Mouse (Mus musculus): ENCODE measurements around the gene Steap4.
"Not testable (repeated sequence)": the region's sequence is repeated elsewhere in the genome, so short reads cannot be mapped to it uniquely, and the experiment has no call there.

Steap4 gene

GRCm38 (mm10) chr5:7960176-7960575 is at the start of gene Steap4:
Gene Steap4 (plus strand): TSS chr5:7960457.
- peak in 1 of 2 experiments; percentile 15 for DNase-seq

DNA sequence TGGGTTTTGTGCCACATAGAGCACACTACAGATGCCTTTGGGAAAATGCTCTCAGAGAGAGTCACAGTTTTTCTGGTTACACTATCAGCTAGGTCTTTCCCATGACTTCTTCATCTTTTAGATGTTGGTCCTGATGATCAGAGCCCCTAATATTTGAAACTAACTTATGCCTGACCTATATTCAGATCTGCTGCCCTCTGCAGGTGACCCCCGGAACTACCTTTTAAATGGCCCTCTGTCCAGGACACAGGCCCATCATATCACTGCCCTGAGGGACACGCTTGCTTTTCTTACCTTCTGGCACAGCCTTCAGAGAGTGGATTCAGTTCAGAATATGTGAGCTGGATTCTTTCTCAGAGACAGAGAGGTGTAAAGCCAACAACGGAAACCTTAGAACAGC is 48.3 kb upstream of the Steap4 start:
- no peak for DNase-seq

GRCm38 (mm10) chr5:7917501-7918295 is 42.6 kb upstream of the Steap4 start:
- no peak for DNase-seq

DNA sequence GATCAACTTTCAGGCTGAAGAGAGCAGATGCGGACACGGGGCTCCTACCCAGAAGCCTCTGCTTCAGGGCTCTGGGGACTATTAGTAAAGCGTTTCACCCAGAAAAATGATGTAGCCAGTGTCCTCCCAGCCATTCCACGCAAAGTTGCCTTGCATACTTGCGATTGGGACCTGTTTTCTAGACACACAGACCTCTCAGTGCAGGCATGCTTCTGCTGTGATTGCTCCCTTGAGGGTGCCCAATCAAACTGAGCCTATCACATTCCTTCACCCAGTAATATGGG is 42.0 kb upstream of the Steap4 start:
- no peak for DNase-seq

DNA sequence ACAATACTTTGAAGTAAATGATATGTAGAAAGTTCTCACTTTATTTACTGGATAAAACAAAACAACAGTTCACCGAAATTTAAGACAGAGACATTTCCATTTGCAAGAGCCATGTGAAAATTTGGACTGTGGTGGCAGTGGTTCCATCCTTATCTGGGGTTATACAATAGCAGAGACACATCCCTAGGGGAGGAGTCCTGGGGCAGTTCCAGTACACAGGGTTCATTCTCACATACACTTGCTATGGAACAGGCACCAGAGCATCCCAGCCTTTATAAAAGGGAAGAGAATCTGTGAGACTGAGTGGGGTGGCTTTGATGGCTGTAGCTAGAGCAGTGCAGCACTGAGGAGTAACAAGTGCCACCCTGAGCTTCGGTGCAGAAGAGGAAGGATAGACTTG is 40.6 kb upstream of the Steap4 start:
- DNase-seq = no peak

- no peak for DNase-seq
These were observed 37.5 kb upstream of the Steap4 start for GRCm38 (mm10) chr5:7922751-7923150.

GRCm38 (mm10) chr5:7923666-7924065 is 36.6 kb upstream of the Steap4 start:
- DNase-seq = no peak

DNA sequence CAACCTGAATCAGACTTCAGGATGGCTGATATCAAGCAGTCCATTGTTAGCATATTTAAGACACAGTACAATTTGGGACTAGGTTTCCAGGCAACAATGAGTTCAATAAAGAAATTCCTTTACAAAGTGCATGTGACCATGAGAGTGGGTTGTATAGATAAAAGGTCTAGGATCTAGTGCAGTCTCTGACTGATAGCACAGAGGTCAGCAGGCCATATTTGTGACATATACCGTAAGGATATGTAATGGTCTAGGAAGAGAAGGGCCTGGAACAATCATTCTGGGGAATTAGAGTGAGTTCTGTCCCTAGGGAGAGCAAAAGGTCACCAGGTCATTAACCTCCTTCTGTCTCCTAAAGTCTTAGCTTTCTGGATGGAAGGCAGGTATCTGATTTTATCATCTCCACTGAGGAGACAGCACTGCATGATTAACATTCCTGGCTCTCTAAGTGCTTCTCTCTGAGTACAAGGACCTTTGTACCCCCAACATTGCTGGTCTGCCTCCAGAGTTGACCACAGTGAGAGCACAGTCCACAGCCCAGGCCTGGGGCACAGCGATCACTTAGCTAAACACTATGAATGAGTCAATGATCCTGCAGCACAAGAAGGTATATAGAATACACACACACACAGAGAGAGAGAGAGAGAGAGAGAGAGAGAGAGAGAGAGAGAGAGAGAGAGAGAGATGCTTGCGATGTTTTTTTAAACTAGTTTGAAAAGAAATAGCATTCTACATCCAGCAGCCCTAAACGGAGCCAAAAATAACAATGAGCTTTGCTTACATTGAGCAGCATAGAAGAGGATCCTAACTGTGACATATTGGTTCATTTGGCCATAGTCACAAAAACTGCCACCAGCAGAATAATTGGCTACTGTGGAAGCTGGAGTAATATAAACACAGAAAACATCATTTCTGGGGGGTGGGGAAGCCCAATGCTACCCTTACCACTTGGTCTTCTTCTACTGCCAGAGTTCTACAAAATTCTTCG is 27.7 kb upstream of the Steap4 start:
- peak; percentile 30 to 39 for DNase-seq

DNA sequence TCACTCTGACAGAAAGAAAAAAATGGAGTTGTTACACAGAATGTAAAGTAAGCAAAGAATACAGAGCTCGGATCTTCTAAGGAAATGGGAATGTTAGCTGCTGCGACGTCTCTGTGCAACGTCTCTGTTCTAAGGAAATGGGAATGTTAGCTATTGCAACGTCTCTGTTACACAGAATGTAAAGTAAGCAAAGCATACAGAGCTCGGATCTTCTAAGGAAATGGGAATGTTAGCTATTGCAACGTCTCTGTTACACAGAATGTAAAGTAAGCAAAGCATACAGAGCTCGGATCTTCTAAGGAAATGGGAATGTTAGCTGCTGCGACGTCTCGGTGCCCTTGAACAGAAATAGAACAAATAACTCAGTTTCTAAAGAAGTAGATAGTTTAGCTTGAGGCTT is 26.8 kb upstream of the Steap4 start:
- DNase-seq = not testable (repeated sequence)

GRCm38 (mm10) chr5:7933933-7934675 is 26.2 kb upstream of the Steap4 start:
- no peak for DNase-seq

- no peak for DNase-seq
These were observed 5.4 kb upstream of the Steap4 start for GRCm38 (mm10) chr5:7954838-7955237.

- no peak for DNase-seq
These were observed 4.8 kb upstream of the Steap4 start for GRCm38 (mm10) chr5:7955371-7955966.

GRCm38 (mm10) chr5:7958061-7958460 is 2.2 kb upstream of the Steap4 start:
- no peak for DNase-seq

GRCm38 (mm10) chr5:7959286-7959685 is 971 bp upstream of the Steap4 start:
- no peak for DNase-seq

DNA sequence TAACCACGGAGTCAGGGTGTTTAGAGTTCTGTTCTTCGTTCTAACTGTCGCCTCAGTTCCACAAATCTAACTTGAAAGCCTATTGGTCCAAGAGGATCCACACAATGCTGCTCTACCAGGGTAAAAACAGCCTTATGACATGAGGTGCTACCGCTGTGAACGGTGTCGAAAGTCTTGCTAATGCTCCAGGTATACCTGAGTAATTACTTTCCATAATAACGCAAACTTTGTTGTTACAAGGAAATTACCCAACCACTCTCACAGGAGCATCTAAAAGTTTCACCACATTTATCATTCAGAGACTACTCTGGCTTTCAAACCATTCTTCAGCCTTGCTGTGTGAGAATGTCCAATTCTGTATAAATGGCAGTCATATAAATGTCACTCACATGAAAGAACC is 856 bp downstream of the Steap4 start:
- no peak for DNase-seq

GRCm38 (mm10) chr5:7965281-7965680 is 5.0 kb downstream of the Steap4 start:
- peak in 1 of 2 experiments; percentile 57 for DNase-seq

GRCm38 (mm10) chr5:7968152-7968551 is 7.9 kb downstream of the Steap4 start:
- no peak for DNase-seq

- no peak for DNase-seq
These were observed 12.0 kb downstream of the Steap4 start for GRCm38 (mm10) chr5:7972266-7972665.

DNA sequence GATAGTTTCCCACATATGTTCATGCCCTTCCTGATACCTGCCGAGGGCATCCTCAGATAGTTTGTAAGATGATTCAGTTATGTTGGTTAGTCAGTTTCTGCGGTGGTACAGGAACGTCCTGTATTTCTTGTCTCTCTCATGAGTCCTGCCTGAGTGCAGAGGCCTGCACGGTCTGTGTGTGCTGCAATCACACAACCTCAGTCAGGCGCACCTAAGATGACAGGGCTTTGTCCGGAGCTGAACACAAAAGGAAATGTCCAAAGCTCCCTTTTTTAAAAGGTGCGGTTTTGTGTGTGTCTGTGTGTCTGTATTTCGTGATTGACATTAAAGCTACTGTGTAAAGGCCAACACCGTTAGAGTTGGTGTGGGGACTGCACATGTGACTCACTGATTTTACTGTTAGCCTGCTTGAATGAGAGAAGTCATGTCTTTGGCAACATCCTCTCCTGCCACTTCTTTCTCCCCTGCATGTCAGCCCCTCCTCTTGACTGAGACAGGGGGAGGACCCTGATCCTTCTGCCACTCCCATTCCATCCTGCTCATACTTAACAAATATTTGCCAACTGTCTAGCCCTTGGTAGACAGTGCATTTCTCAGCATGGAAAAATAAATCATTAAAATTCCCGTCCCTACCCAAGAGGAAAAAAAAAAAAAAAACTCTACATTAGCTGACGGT is 14.4 kb downstream of the Steap4 start:
- no peak for DNase-seq

- DNase-seq = no peak
These were observed 20.3 kb downstream of the Steap4 start for GRCm38 (mm10) chr5:7980586-7980985.

- no peak for DNase-seq
These were observed 27.7 kb downstream of the Steap4 start for GRCm38 (mm10) chr5:7987962-7988361.

DNA sequence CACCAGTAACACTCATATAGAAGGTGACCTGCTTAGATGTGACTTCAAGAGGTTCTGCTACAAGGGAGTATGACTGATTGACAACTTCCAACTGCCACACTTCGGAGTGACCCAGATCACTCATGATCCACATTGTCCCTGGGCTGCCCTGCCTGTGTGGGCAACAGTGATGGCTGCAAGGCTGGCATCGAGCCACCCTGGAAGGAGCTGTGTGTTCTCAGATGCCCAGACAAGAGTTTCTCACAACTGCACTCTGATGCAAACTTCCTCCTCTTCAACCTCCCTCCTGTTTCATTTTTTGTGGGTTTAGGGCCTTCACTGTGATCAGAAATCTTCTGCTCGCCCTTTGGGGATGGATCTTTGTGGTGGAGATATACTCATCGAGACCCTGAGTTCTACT is 28.2 kb downstream of the Steap4 start:
- no peak for DNase-seq
